Mouse (Mus musculus): Measurements from ENCODE around the gene Ptgis. TPM values are rescaled to one million over a fixed set of nuclear protein-coding genes. Genes with fewer than 3 reads are reported as not detected.

Gene Ptgis
- polyA plus RNA-seq, 1 experiment: 116 TPM

GRCm38 (mm10) chr2:167147708-167148107 lies 92.7 kb downstream of the Ptgis start:
- H3K4me2 ChIP-seq (ENCODE audit: low read depth): no peak overlapping the region
- H3K4me3 ChIP-seq: no peak overlapping the region
- no peak for TF ChIP-seq TCF12 (IDR thresholded peaks at IDR 0.05; ENCODE audit: insufficient read depth, poor library complexity, severe bottlenecking)
- TF ChIP-seq MYOG (IDR thresholded peaks at IDR 0.05; ENCODE audit: control insufficient read depth in 1 of 3, insufficient read depth in 1 of 3, insufficient read length in 2 of 3, low read depth in 2 of 3): no peak
- no peak for TF ChIP-seq E2F4 (IDR thresholded peaks at IDR 0.05; ENCODE audit: insufficient read depth)
- no peak for TF ChIP-seq SRF (IDR thresholded peaks at IDR 0.05; ENCODE audit: control insufficient read depth, insufficient read length, low read depth)
- TF ChIP-seq USF1 (IDR thresholded peaks at IDR 0.05; ENCODE audit: low read depth): no peak
- TF ChIP-seq CEBPB (IDR thresholded peaks at IDR 0.05; ENCODE audit: insufficient read depth, poor library complexity, severe bottlenecking): no peak
- no peaks in the 10 kb centered on the region for H3K36me3 ChIP-seq (ENCODE audit: control insufficient read depth, insufficient read depth)
- H3ac ChIP-seq (ENCODE audit: control insufficient read depth, insufficient read length): no peak overlapping the region
- no peaks in the 10 kb centered on the region for H3K79me2 ChIP-seq (ENCODE audit: control insufficient read depth, insufficient read depth)
- peaks cover 37% of the 10 kb centered on the region for H3K27me3 ChIP-seq (ENCODE audit: control insufficient read depth, insufficient read depth, insufficient read length)

GRCm38 (mm10) chr2:167145904-167146303 lies 94.5 kb downstream of the Ptgis start:
- Histone ChIP-seq H3K79me2 (ENCODE audit: control insufficient read depth, insufficient read depth) (no peaks in the 10 kb centered on the region), H3K36me3 (ENCODE audit: control insufficient read depth, insufficient read depth) (no peaks in the 10 kb centered on the region), H3K4me2 (ENCODE audit: low read depth) (no peak overlapping the region), H3K4me3 (no peak overlapping the region), H3ac (ENCODE audit: control insufficient read depth, insufficient read length) (no peak overlapping the region), H3K27me3 (ENCODE audit: control insufficient read depth, insufficient read depth, insufficient read length) (peaks cover 34% of the 10 kb centered on the region)
- TF ChIP-seq POLR2AphosphoS2 (IDR thresholded peaks at IDR 0.05; ENCODE audit: insufficient read length, low read depth): no peak
- no peak for TF ChIP-seq SRF (IDR thresholded peaks at IDR 0.05; ENCODE audit: control insufficient read depth, insufficient read length, low read depth)
- TF ChIP-seq CEBPB (IDR thresholded peaks at IDR 0.05; ENCODE audit: insufficient read depth, poor library complexity, severe bottlenecking): no peak
- no peak for TF ChIP-seq MAX (IDR thresholded peaks at IDR 0.05; ENCODE audit: low read depth)
- no peak for TF ChIP-seq TCF3 (IDR thresholded peaks at IDR 0.05; ENCODE audit: insufficient read length, low read depth)
- no peak for TF ChIP-seq TCF12 (IDR thresholded peaks at IDR 0.05; ENCODE audit: insufficient read depth, poor library complexity, severe bottlenecking)
- TF ChIP-seq E2F4 (IDR thresholded peaks at IDR 0.05; ENCODE audit: insufficient read depth): no peak
- no peak for TF ChIP-seq MYOG (IDR thresholded peaks at IDR 0.05; ENCODE audit: control insufficient read depth in 1 of 3, insufficient read depth in 1 of 3, insufficient read length in 2 of 3, low read depth in 2 of 3)
- TF ChIP-seq USF1 (IDR thresholded peaks at IDR 0.05; ENCODE audit: low read depth): no peak
- TF ChIP-seq REST (IDR thresholded peaks at IDR 0.05; ENCODE audit: insufficient read depth, insufficient read length): no peak
- TF ChIP-seq POLR2A (IDR thresholded peaks at IDR 0.05; ENCODE audit: insufficient read length, low read depth): no peak
- no peak for TF ChIP-seq MYOD1 (IDR thresholded peaks at IDR 0.05; ENCODE audit: control insufficient read depth in 1 of 3, insufficient read length in 2 of 3, low read depth in 2 of 3)

GRCm38 (mm10) chr2:167144439-167145307 lies 95.7 kb downstream of the Ptgis start:
- Histone ChIP-seq H3K27me3 (ENCODE audit: control insufficient read depth, insufficient read depth, insufficient read length) (peaks cover 31% of the 10 kb centered on the region), H3K36me3 (ENCODE audit: control insufficient read depth, insufficient read depth) (no peaks in the 10 kb centered on the region), H3K79me2 (ENCODE audit: control insufficient read depth, insufficient read depth) (no peaks in the 10 kb centered on the region), H3K4me3 (no peak overlapping the region), H3ac (ENCODE audit: control insufficient read depth, insufficient read length) (no peak overlapping the region), H3K4me2 (ENCODE audit: low read depth) (no peak overlapping the region)
- no peak for TF ChIP-seq MYOD1 (IDR thresholded peaks at IDR 0.05; ENCODE audit: control insufficient read depth in 1 of 3, insufficient read length in 2 of 3, low read depth in 2 of 3)
- TF ChIP-seq MYOG (IDR thresholded peaks at IDR 0.05; ENCODE audit: control insufficient read depth in 1 of 3, insufficient read depth in 1 of 3, insufficient read length in 2 of 3, low read depth in 2 of 3): no peak
- no peak for TF ChIP-seq SRF (IDR thresholded peaks at IDR 0.05; ENCODE audit: control insufficient read depth, insufficient read length, low read depth)
- TF ChIP-seq REST (IDR thresholded peaks at IDR 0.05; ENCODE audit: insufficient read depth, insufficient read length): no peak
- no peak for TF ChIP-seq MAX (IDR thresholded peaks at IDR 0.05; ENCODE audit: low read depth)
- TF ChIP-seq POLR2A (IDR thresholded peaks at IDR 0.05; ENCODE audit: insufficient read length, low read depth): no peak
- no peak for TF ChIP-seq CEBPB (IDR thresholded peaks at IDR 0.05; ENCODE audit: insufficient read depth, poor library complexity, severe bottlenecking)
- TF ChIP-seq TCF3 (IDR thresholded peaks at IDR 0.05; ENCODE audit: insufficient read length, low read depth): no peak
- no peak for TF ChIP-seq E2F4 (IDR thresholded peaks at IDR 0.05; ENCODE audit: insufficient read depth)
- TF ChIP-seq POLR2AphosphoS2 (IDR thresholded peaks at IDR 0.05; ENCODE audit: insufficient read length, low read depth): no peak
- no peak for TF ChIP-seq USF1 (IDR thresholded peaks at IDR 0.05; ENCODE audit: low read depth)
- no peak for TF ChIP-seq TCF12 (IDR thresholded peaks at IDR 0.05; ENCODE audit: insufficient read depth, poor library complexity, severe bottlenecking)

- TF ChIP-seq USF1 (IDR thresholded peaks at IDR 0.05; ENCODE audit: low read depth): no peak
- no peak overlapping the region for H3ac ChIP-seq (ENCODE audit: control insufficient read depth, insufficient read length)
- no peak overlapping the region for H3K4me2 ChIP-seq (ENCODE audit: low read depth)
- peaks cover 27% of the 10 kb centered on the region for H3K27me3 ChIP-seq (ENCODE audit: control insufficient read depth, insufficient read depth, insufficient read length)
- no peaks in the 10 kb centered on the region for H3K79me2 ChIP-seq (ENCODE audit: control insufficient read depth, insufficient read depth)
- H3K36me3 ChIP-seq (ENCODE audit: control insufficient read depth, insufficient read depth): no peaks in the 10 kb centered on the region
- no peak overlapping the region for H3K4me3 ChIP-seq
Observed at GRCm38 (mm10) chr2:167143914-167144313, 96.5 kb downstream of the Ptgis start.

GRCm38 (mm10) chr2:167142282-167142681 lies 98.1 kb downstream of the Ptgis start:
- H3K4me2 ChIP-seq (ENCODE audit: low read depth): no peak overlapping the region
- peaks cover 31% of the 10 kb centered on the region for H3K27me3 ChIP-seq (ENCODE audit: control insufficient read depth, insufficient read depth, insufficient read length)
- H3K36me3 ChIP-seq (ENCODE audit: control insufficient read depth, insufficient read depth): no peaks in the 10 kb centered on the region
- TF ChIP-seq MYOG (IDR thresholded peaks at IDR 0.05; ENCODE audit: control insufficient read depth in 1 of 3, insufficient read depth in 1 of 3, insufficient read length in 2 of 3, low read depth in 2 of 3) (no peak), SRF (IDR thresholded peaks at IDR 0.05; ENCODE audit: control insufficient read depth, insufficient read length, low read depth) (no peak), MAX (IDR thresholded peaks at IDR 0.05; ENCODE audit: low read depth) (no peak), POLR2A (IDR thresholded peaks at IDR 0.05; ENCODE audit: insufficient read length, low read depth) (no peak), TCF3 (IDR thresholded peaks at IDR 0.05; ENCODE audit: insufficient read length, low read depth) (no peak), MYOD1 (IDR thresholded peaks at IDR 0.05; ENCODE audit: control insufficient read depth in 1 of 3, insufficient read length in 2 of 3, low read depth in 2 of 3) (no peak), CEBPB (IDR thresholded peaks at IDR 0.05; ENCODE audit: insufficient read depth, poor library complexity, severe bottlenecking) (no peak), TCF12 (IDR thresholded peaks at IDR 0.05; ENCODE audit: insufficient read depth, poor library complexity, severe bottlenecking) (no peak), USF1 (IDR thresholded peaks at IDR 0.05; ENCODE audit: low read depth) (no peak), E2F4 (IDR thresholded peaks at IDR 0.05; ENCODE audit: insufficient read depth) (no peak), REST (IDR thresholded peaks at IDR 0.05; ENCODE audit: insufficient read depth, insufficient read length) (no peak), POLR2AphosphoS2 (IDR thresholded peaks at IDR 0.05; ENCODE audit: insufficient read length, low read depth) (no peak)
- H3K4me3 ChIP-seq: no peak overlapping the region
- no peak overlapping the region for H3ac ChIP-seq (ENCODE audit: control insufficient read depth, insufficient read length)
- no peaks in the 10 kb centered on the region for H3K79me2 ChIP-seq (ENCODE audit: control insufficient read depth, insufficient read depth)

Measured in myocyte (in vitro differentiated cells).